Mouse (Mus musculus) spleen, postnatal 14 days (tissue): ENCODE results near the gene Gm5926.
"Not testable (repeated sequence)": the region's sequence is repeated elsewhere in the genome, so short reads cannot be mapped to it uniquely, and the experiment has no call there.

Experiments
- DNase-seq, 2 experiments: peaks; one replicate each; pipeline ENCODE4 v3.0.0; 2021 to 2022; ENCODE audit warnings: low spot score in 2 of 2

Gm5926 gene

DNA sequence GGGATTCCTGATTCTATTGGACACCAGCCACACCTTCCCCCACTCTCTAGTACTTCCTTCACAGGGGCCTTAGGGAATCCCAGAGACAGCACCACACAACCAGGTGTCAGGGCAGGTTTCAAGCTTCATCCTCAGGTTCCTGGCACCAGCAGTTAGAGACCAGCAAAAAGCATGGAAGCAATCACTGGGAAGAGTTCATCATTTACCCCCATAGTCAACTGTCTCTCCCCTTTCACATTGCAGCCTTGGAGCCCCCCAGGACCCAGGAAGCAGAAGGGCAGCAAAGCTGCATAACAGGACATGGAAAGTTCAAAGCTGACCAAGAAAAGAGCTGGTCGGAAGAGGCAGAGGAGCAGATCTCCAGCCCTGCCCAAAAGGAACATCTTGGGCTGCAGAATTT lies at the start of gene Gm5926:
Gene Gm5926 (plus strand): TSS at position 301 of the 400 bp plus-strand sequence.
- not testable (repeated sequence) for DNase-seq

DNA sequence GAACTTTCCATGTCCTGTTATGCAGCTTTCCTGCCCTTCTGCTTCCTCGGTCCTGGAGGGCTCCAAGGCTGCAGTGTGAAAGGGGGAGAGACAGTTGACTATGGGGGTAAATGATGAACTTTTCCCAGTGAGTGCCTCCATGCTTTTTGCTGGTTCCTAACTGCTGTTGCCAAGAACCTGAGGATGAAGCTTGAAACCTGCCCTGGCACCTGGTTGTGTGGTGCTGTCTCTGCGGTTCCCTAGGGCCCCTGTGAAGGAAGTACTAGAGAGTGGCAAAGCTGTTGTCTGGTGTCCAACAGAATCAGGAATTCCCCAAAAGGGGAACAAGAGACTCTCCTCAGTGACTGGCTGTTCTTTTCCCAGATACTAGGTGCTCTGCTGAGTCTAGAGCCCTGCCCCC lies 49.5 kb upstream of the Gm5926 start:
- DNase-seq: not testable (repeated sequence)

DNA sequence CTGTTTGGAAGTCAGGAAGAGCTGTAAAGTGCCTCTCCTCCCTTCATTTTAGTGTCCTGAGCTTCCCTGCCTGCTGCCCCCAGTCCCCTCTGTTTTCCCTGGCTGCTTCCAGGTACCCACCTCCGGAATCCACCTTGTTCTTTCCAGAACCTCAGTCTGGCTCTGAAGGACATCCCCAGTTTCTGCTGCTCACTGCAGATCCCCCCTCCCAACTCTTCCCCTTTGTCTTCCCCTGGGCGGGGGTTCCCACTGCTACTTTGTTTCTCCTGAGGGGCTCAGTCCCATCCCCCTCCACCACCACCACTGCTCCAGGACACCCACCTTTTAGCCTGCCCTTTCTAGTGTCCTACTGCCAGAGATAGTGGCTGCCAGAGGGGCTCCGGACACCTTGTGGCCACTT lies 49.1 kb upstream of the Gm5926 start:
- not testable (repeated sequence) for DNase-seq
